Mouse (Mus musculus): ENCODE measurements around the gene Npepps. TPM values are rescaled to one million over a fixed set of nuclear protein-coding genes. Genes with fewer than 3 reads are reported as not detected.
"Not testable (repeated sequence)": the region's sequence is repeated elsewhere in the genome, so short reads cannot be mapped to it uniquely, and the experiment has no call there.

Gene Npepps
- polyA plus RNA-seq (2016; fragmentation: Nextera tagmentation; extraction: Ambion mirVana), result 87.8 and 95.3 TPM in 2 replicates

- under 1% methylated on average over 49 of the region's 83 CpGs for WGBS
Measured at GRCm38 (mm10) chr11:97280216-97280861, at the start of gene Npepps. Gene Npepps, minus strand, starts transcription at chr11:97280638.

GRCm38 (mm10) chr11:97328148-97328547, 47.7 kb upstream of the Npepps start:
- ATAC-seq (ENCODE audit: insufficient number of reproducible peaks, low FRiP score), result no peak
- Histone ChIP-seq H3K4me2 (no peak overlapping the region), H3K4me1 (replicated peaks) (no peaks in the 10 kb centered on the region), H3K36me3 (peaks cover 65% of the 10 kb centered on the region), H3K27me3 (replicated peaks) (no peaks in the 10 kb centered on the region), H3K9ac (no peak overlapping the region), H3K4me3 (no peak overlapping the region), H3K9me3 (replicated peaks) (no peaks in the 10 kb centered on the region), H3K27ac (ENCODE audit: poor library complexity, severe bottlenecking) (no peak overlapping the region)
- WGBS, result 24% methylated on average over 9 of the region's 9 CpGs

More at GRCm38 (mm10) chr11:97280216-97280861, at the start of gene Npepps:
- H3K27me3 ChIP-seq (replicated peaks), result no peaks in the 10 kb centered on the region
- peak within 1 kb of the TSS; percentile 98 for H3K27ac ChIP-seq (ENCODE audit: poor library complexity, severe bottlenecking)
- H3K4me2 ChIP-seq, result peak within 1 kb of the TSS; percentile 74
- H3K9me3 ChIP-seq (replicated peaks), result no peaks in the 10 kb centered on the region
- H3K36me3 ChIP-seq, result no peaks in the 10 kb centered on the region
- peaks cover 25% of the 10 kb centered on the region for H3K4me1 ChIP-seq (replicated peaks)
- ATAC-seq (ENCODE audit: insufficient number of reproducible peaks, low FRiP score), result peak; percentile 85
- H3K9ac ChIP-seq, result peak within 1 kb of the TSS; percentile 100
- H3K4me3 ChIP-seq, result peak within 1 kb of the TSS; percentile 84

- H3K27me3 ChIP-seq (replicated peaks), result no peaks in the 10 kb centered on the region
- H3K4me3 ChIP-seq, result no peak overlapping the region
- H3K4me2 ChIP-seq, result no peak overlapping the region
- 72% methylated on average over 1 of the region's 1 CpGs for WGBS
- H3K9me3 ChIP-seq (replicated peaks), result no peaks in the 10 kb centered on the region
- ATAC-seq (ENCODE audit: insufficient number of reproducible peaks, low FRiP score), result no peak
- H3K9ac ChIP-seq, result no peak overlapping the region
- no peak overlapping the region for H3K27ac ChIP-seq (ENCODE audit: poor library complexity, severe bottlenecking)
- peaks cover 82% of the 10 kb centered on the region for H3K36me3 ChIP-seq
- H3K4me1 ChIP-seq (replicated peaks), result no peaks in the 10 kb centered on the region
Measured at GRCm38 (mm10) chr11:97325224-97325623, 44.8 kb upstream of the Npepps start.

GRCm38 (mm10) chr11:97321894-97322600, 41.6 kb upstream of the Npepps start:
- WGBS, result 81% methylated on average over 8 of the region's 8 CpGs
- H3K27ac ChIP-seq (ENCODE audit: poor library complexity, severe bottlenecking); H3K4me1 ChIP-seq (replicated peaks); H3K4me2 ChIP-seq; H3K9ac ChIP-seq; ATAC-seq (ENCODE audit: insufficient number of reproducible peaks, low FRiP score); H3K27me3 ChIP-seq (replicated peaks); H3K9me3 ChIP-seq (replicated peaks); H3K4me3 ChIP-seq: not testable (repeated sequence)
- H3K36me3 ChIP-seq, result peaks cover 59% of the 10 kb centered on the region

- WGBS, result 98% methylated on average over 8 of the region's 8 CpGs
- ATAC-seq (ENCODE audit: insufficient number of reproducible peaks, low FRiP score), result no peak
- Histone ChIP-seq H3K36me3 (peaks cover 51% of the 10 kb centered on the region), H3K27ac (ENCODE audit: poor library complexity, severe bottlenecking) (no peak overlapping the region), H3K9me3 (replicated peaks) (no peaks in the 10 kb centered on the region), H3K4me2 (no peak overlapping the region), H3K4me1 (replicated peaks) (no peaks in the 10 kb centered on the region), H3K9ac (no peak overlapping the region), H3K27me3 (replicated peaks) (no peaks in the 10 kb centered on the region), H3K4me3 (no peak overlapping the region)
Measured at GRCm38 (mm10) chr11:97321197-97321596, 40.8 kb upstream of the Npepps start.

GRCm38 (mm10) chr11:97315504-97316503, 35.4 kb upstream of the Npepps start, which contains the start of gene Mrpl45:
Gene Mrpl45, plus strand, starts transcription at chr11:97315716.
- peak; percentile 95 for ATAC-seq (ENCODE audit: insufficient number of reproducible peaks, low FRiP score)
- under 1% methylated on average over 50 of the region's 50 CpGs for WGBS

GRCm38 (mm10) chr11:97314751-97315503, 34.5 kb upstream of the Npepps start:
- H3K4me1 ChIP-seq (replicated peaks), result peaks cover 13% of the 10 kb centered on the region
- H3K4me2 ChIP-seq, result peak overlapping the region; percentile 60
- WGBS, result 43% methylated on average over 8 of the region's 8 CpGs
- no peak overlapping the region for H3K9ac ChIP-seq
- no peaks in the 10 kb centered on the region for H3K27me3 ChIP-seq (replicated peaks)
- peaks cover 7% of the 10 kb centered on the region for H3K36me3 ChIP-seq
- H3K27ac ChIP-seq (ENCODE audit: poor library complexity, severe bottlenecking), result 0 out of 2 replicates have a peak overlapping the region, but pooled peaks have one; percentile 27
- H3K9me3 ChIP-seq (replicated peaks), result no peaks in the 10 kb centered on the region
- H3K4me3 ChIP-seq, result peak overlapping the region; percentile 68
- no peak for ATAC-seq (ENCODE audit: insufficient number of reproducible peaks, low FRiP score)

More at GRCm38 (mm10) chr11:97315504-97316503, 35.4 kb upstream of the Npepps start, which contains the start of gene Mrpl45:
- Histone ChIP-seq H3K9me3 (replicated peaks) (no peaks in the 10 kb centered on the region), H3K27ac (ENCODE audit: poor library complexity, severe bottlenecking) (peak within 1 kb of the TSS; percentile 66; the same call in 1 of the 2 replicates), H3K27me3 (replicated peaks) (no peaks in the 10 kb centered on the region), H3K9ac (peak within 1 kb of the TSS; percentile 68), H3K4me1 (replicated peaks) (peaks cover 8% of the 10 kb centered on the region), H3K4me3 (peak within 1 kb of the TSS; percentile 68), H3K4me2 (peak within 1 kb of the TSS; percentile 60), H3K36me3 (peaks cover 7% of the 10 kb centered on the region)

- H3K9me3 ChIP-seq (replicated peaks), result no peaks in the 10 kb centered on the region
- ATAC-seq (ENCODE audit: insufficient number of reproducible peaks, low FRiP score), result no peak
- no peak overlapping the region for H3K9ac ChIP-seq
- H3K36me3 ChIP-seq, result peaks cover 7% of the 10 kb centered on the region
- WGBS, result 90% methylated on average over 3 of the region's 3 CpGs
- no peak overlapping the region for H3K27ac ChIP-seq (ENCODE audit: poor library complexity, severe bottlenecking)
- H3K4me1 ChIP-seq (replicated peaks), result peaks cover 19% of the 10 kb centered on the region
- H3K4me2 ChIP-seq, result no peak overlapping the region
- no peak overlapping the region for H3K4me3 ChIP-seq
- no peaks in the 10 kb centered on the region for H3K27me3 ChIP-seq (replicated peaks)
Measured at GRCm38 (mm10) chr11:97314110-97314509, 33.7 kb upstream of the Npepps start.

- not testable (repeated sequence) for H3K4me3 ChIP-seq; H3K27me3 ChIP-seq (replicated peaks); ATAC-seq (ENCODE audit: insufficient number of reproducible peaks, low FRiP score); H3K4me2 ChIP-seq; H3K27ac ChIP-seq (ENCODE audit: poor library complexity, severe bottlenecking); H3K9me3 ChIP-seq (replicated peaks); H3K36me3 ChIP-seq; H3K9ac ChIP-seq
- H3K4me1 ChIP-seq (replicated peaks), result peaks cover 19% of the 10 kb centered on the region
- 60% methylated on average over 1 of the region's 1 CpGs for WGBS
Measured at GRCm38 (mm10) chr11:97312871-97313270, 32.4 kb upstream of the Npepps start.

All from heart, embryonic 12.5 days (tissue).